Mouse (Mus musculus): ENCODE measurements at regions not wholly inside any gene's neighbourhood (a gene's known extent, or its start where the extent isn't known, plus 50 kb on each side); places are given as distances from the start of the nearest gene placed in this dataset.

GRCm38 (mm10) chr8:6813816-6814215 is 1708.7 kb upstream of the Slc10a2 start:
- DNase-seq (ENCODE audit: low spot score) = peak; percentile 17

DNA sequence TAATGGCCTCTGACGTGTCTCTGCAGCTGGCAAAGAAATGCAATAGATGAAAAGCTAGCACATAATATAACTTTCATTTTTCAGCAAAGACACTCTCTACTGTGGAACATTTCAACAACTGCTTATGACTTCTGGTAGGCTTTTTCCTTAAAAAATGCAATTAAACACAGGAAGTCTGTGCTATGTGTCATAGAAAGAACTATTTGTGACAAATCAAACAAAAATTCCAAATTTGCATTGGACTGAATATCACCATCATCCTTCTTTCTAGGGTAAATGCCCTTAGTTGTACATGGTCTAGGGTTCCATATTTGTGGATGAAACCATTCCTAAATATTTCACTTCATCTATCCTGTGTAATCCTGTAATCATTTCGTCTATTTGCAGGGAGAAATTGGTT is 1702.0 kb upstream of the Slc10a2 start:
- DNase-seq (ENCODE audit: low spot score) = no peak

DNA sequence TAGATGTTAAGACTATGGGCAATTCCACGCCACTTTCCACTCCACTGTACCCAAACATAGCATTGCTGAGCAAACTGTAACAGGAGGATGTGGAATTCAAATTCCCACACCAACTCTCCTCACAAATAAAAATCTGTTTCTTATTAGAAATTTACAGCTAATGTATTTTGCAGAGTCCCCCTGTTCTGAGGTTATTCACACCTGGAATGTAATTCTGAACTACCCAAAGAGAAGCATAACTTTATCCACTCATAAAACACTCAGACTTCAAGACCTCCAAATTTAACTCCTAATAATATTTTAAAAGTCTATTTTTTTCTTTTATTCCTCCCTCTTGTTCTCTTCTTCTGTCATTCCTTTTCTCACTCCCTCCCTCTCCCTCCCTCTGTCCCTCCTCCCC is 1698.0 kb upstream of the Slc10a2 start:
- no peak for DNase-seq (ENCODE audit: low spot score)

DNA sequence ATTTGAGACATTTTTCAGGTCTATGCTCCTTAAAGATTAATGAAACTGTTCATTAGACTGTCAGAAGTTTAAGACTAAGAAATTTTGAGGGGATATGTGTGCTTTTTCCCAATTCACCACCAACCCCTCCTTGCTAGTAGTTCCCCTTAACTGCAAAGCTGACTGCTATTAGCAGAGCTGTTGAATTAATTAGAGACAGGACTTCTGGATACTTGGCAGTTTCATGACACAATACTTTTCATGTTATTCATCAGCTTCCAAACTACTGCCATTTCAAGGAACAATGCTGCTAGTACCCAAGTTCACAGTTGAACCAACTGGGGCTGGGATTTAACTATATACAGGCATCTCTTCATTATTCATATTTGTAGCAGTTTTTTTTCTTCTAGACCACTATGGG is 1695.9 kb upstream of the Slc10a2 start:
- no peak for DNase-seq (ENCODE audit: low spot score)

GRCm38 (mm10) chr8:6789096-6789495 is 1683.9 kb upstream of the Slc10a2 start:
- DNase-seq (ENCODE audit: low spot score) = peak; percentile 15

GRCm38 (mm10) chr8:6780983-6781382 is 1675.8 kb upstream of the Slc10a2 start:
- DNase-seq (ENCODE audit: low spot score) = no peak

GRCm38 (mm10) chr8:6775103-6775502 is 1670.0 kb upstream of the Slc10a2 start:
- DNase-seq (ENCODE audit: low spot score) = no peak

DNA sequence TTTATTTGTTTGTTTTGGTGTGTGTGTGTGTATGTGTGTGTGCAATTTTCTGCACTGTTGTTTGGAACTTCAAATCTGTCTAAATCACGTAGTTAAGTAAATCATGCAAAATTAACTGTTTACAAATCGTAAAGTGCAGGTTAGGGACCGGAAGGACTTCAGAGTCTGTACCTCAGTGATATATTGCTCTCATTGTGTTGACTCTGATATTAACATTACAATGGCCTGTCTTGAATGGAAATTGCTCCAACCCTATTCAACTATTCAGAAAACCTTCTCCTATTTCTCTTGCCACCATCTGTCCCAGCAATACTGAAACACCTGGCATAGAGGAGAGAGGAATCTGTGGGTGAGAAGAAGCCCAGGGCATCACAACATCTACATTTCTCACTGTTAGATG is 1624.4 kb upstream of the Slc10a2 start:
- DNase-seq (ENCODE audit: low spot score) = peak; percentile 6

DNA sequence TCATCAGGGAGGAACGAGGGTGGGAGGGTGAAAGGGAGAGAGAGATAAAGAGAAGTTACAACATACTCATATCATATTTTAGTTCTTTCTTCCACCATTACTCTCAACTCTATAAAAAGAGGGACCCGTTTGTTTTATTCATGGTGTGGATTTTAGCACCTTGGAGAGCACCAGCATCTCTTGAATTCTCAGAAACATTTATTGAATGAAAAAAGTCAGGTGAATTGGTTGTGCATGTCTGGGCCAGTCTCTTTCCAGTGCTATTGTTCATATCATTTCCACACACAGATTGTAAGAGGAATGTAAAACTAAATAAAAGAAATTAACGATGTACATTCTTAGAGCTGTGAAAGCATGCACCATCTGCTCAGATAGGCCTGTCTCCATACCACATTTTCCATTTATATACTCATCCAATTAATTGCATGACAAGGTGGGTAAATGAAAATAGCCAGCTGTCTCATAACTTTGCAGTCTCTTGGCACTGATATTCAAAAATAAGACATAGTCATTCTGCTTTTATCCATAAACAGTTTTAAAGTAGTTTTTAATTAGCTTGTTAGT is 1603.8 kb upstream of the Slc10a2 start:
- peak; percentile 23 for DNase-seq (ENCODE audit: low spot score)

GRCm38 (mm10) chr8:6688595-6688994 is 1583.4 kb upstream of the Slc10a2 start:
- no peak for DNase-seq (ENCODE audit: low spot score)

DNA sequence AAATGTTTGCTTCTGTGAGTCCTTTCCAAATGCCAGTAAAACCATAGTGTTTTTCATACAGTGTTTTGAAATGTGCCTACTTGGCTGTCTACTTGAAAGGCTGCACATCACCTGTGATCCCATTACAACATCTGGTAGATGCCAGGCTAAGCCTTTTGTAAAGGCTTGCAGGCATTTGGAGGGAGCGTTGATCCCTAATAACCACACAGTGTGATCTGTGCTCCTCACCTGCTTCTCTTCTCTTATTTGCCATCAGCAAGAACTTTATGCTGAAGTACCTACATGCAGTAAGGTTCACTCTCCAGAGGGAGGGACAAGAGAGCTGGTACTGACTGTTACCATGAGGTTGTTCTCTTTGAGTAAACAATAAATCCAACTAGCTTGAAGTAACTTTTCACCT is 1553.7 kb upstream of the Slc10a2 start:
- no peak for DNase-seq (ENCODE audit: low spot score)

DNA sequence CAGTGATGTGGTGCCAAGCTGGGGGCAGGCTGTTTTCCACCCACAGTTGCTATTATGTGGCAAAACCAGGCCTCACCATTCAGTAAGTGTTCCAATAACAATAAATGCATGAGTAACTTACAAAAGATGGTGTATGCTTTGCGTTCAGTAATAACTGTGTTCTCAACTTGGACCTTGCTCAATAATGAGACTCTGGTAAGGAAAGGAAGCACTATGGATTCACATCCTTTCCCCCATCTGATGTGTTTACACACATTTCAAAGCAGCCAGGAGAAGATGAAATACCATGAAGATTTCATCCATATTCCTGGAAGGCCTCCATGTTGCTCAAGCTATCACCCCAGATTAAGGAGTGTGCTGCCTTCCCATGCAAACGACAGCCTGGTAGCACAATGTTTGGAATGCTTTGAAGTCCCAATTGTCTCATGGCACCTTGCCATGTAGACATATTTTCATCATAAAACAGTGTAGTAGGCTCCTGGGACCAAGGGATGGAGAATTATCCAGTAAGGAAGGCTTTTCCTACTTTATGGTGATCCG is 1552.4 kb upstream of the Slc10a2 start:
- DNase-seq (ENCODE audit: low spot score) = no peak

- no peak for DNase-seq (ENCODE audit: low spot score)
Observed at GRCm38 (mm10) chr8:6652180-6652579, 1547.0 kb upstream of the Slc10a2 start.

DNA sequence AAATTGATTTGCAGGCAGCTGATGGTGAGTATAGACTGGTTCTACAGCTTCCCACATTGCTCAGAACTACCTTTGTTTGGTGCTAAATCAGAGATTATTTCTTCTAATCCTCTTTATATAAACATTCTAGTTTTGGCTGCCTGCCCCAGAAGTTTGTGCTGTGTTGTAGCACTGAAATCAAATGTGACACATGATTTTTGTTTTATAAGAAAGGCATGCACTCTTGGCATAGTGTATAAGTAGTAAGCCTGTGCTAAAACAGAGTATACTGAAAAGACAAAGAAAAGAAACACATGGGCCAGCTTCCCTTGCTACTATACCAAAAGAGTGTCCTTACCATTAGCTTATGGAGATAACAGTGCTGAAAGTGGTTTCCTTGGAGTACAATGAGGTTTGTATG is 1542.9 kb upstream of the Slc10a2 start:
- DNase-seq (ENCODE audit: low spot score) = no peak

DNA sequence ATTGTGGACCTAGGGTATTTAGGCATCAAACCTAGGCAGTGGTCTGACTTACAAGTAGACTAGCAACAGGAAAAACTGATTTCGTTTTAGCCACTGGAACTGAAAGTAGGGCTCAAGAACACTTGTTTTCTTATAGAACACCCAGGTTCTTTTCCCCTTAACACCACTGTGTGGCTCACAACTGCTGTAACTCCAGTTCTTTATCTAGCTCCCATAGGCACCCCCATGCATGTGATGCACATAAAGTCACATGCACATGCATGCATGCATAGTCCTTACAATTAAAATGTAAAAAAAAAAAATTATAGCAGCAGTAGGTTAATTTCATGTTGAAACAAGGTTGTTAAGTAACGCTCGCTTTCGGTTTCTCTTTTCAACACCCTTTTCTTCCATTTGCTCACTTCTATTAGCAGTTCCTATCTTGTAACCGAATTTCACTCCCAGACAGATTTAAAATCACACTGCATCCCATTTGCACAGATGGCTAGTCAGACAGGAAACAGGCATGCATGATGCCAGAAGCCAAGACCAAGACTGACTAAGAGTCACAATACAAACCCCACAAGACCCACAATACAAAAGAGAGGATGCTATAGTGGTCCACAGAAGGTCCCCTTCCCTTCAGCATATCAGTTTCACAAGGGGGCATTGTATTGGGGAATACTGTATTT is 1540.3 kb upstream of the Slc10a2 start:
- DNase-seq (ENCODE audit: low spot score) = no peak

GRCm38 (mm10) chr8:6644396-6644795 is 1539.2 kb upstream of the Slc10a2 start:
- DNase-seq (ENCODE audit: low spot score) = no peak

DNA sequence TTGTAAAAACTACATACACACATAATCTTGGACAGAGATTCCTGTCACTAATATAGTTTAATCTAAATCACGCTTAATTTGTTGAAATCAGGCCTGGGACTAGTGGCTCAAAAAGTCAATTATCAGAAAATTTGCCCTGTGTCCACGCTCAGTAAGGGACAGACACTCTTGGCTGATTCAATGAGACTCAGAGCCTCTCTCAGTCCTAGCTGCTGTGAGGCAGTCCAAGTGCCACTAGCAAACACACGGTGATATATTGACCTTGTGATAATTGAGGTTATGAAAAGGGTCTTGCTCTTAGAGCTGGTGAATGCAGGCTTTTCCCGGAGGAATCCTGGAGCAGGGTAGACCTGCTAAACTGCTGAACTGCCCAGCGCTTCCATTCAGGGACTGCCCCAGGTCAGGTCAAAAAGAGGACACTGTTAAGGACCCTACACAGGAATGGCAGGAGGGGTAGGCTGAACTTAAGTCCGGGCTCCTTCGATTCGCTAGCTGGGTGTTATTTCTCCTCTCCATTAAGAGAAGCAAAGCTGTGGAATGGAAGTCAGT is 1521.9 kb upstream of the Slc10a2 start:
- DNase-seq (ENCODE audit: low spot score) = peak; percentile 49

GRCm38 (mm10) chr8:6608891-6609290 is 1503.7 kb upstream of the Slc10a2 start:
- no peak for DNase-seq (ENCODE audit: low spot score)

- DNase-seq (ENCODE audit: low spot score) = peak; percentile 47
Observed at GRCm38 (mm10) chr8:6606854-6607535, 1501.8 kb upstream of the Slc10a2 start.

GRCm38 (mm10) chr8:6604232-6604804 is 1499.2 kb upstream of the Slc10a2 start:
- no peak for DNase-seq (ENCODE audit: low spot score)

DNA sequence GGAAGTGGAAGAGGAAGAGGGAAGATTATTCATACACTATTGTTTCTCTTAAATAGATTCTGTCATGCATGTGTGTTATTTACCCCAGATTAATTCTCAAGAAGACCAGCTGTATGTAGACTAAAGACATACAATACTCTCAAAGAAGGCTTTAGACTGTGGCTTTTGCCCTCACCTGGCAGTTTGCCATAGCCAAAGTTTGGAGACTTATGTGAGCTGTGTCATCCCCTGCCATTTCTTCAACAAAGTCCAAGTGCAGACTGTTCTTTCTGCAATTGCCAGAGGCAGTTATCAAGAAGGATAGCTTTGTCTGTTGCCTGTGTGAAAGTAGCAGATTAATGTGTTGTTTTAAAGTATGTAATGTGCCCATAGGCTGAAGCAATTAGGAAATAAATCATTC is 1485.0 kb upstream of the Slc10a2 start:
- DNase-seq (ENCODE audit: low spot score) = no peak

GRCm38 (mm10) chr8:6583337-6584096 is 1478.4 kb upstream of the Slc10a2 start:
- DNase-seq (ENCODE audit: low spot score) = no peak

All from embryo, embryonic 10 days (tissue).